Mouse (Mus musculus): ENCODE data around the gene Ipo4.

Gene Ipo4

DNA sequence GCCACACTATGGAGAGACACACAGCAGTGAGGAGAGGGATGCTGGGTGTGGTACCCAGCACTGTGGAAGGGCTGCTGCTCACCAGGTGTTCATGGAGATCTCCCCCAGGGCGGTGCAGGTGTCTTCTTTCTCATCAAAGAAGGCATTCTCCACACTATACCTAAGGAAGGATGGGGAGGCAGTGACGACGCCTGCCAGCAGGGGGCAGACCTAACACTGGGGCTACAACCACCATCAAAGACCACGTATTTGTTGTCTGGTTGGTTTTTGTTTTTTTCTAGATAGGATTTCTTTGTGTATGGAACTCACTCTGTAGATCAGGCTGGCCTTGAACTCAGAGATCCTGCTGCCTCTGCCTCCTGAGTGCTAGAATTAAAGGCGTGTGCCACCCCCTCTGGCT is 6.4 kb downstream of the Ipo4 start:
- DNase-seq (ENCODE audit: low spot score), result peak; percentile 32

- no peak for DNase-seq (ENCODE audit: low spot score)
Measured at GRCm38 (mm10) chr14:55628077-55628827, 7.5 kb downstream of the Ipo4 start.

- no peak for DNase-seq (ENCODE audit: low spot score)
Measured at GRCm38 (mm10) chr14:55618486-55619195, 17.1 kb downstream of the Ipo4 start.

DNA sequence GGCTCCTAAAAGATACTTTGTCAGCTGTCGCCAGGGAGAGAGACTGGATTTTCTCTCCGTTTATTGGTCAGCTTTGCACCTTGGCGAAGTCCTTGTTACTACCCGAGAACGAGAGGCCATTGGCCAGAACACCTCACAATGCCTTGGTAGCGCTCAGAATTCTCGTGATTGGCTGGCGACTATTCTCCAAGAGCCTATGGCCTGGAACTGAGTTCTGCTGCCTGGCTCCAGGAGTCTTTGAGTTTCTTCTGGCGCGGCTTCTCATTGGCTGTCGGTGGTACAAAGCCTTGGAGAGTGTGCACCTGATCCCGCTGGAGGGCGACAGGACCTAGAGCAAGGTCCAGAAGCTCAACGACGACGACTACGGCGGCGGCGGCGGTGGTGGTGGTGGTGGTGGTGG is 17.9 kb downstream of the Ipo4 start, which contains the start of gene Rec8:
TSS of gene Rec8 (plus strand) at position 216 of the 400 bp plus-strand sequence.
- peak; percentile 32 for DNase-seq (ENCODE audit: low spot score)

DNA sequence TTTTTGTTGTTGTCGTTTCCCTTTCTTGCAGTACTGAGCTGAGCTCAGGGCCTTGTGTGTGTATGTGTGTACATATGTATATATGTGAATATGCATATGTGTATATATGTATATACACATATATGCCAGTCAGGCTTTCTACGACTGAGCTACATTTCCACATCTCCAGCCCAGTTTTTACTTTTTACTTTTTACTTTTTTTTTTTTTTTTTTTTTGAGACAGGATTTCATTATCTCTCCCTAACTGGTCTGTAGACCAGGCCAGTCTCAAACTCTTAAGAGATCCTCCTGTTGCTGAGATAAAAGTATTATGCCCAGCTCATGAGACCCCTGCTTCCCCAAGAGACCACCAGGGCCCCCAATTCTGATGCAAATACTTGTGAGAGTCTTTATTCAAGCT is 18.9 kb downstream of the Ipo4 start:
- DNase-seq (ENCODE audit: low spot score), result no peak

DNA sequence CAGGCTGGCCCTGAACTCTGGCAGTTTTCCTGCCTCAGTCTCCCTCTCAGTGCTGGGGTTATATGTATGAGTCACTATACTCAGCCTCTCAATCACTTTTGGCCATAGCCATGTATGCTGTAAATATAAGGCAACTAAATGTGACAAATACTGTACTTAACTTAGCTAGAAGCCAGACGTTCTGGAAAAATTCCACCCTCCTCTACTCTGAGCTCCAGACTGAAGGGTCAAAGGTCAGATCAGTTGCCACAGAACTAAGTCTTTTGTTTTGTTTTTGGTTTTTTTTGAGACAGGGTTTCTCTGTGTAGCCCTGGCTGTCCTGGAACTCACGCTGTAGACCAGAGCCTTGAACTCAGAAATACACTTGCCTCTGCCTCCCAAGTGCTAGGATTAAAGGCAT is 19.9 kb downstream of the Ipo4 start:
- no peak for DNase-seq (ENCODE audit: low spot score)

- DNase-seq (ENCODE audit: low spot score), result no peak
Measured at GRCm38 (mm10) chr14:55614565-55615178, 21.1 kb downstream of the Ipo4 start.

- no peak for DNase-seq (ENCODE audit: low spot score)
Measured at GRCm38 (mm10) chr14:55613346-55613745, 22.4 kb downstream of the Ipo4 start.

- no peak for DNase-seq (ENCODE audit: low spot score)
Measured at GRCm38 (mm10) chr14:55608339-55608738, 27.4 kb downstream of the Ipo4 start.

DNA sequence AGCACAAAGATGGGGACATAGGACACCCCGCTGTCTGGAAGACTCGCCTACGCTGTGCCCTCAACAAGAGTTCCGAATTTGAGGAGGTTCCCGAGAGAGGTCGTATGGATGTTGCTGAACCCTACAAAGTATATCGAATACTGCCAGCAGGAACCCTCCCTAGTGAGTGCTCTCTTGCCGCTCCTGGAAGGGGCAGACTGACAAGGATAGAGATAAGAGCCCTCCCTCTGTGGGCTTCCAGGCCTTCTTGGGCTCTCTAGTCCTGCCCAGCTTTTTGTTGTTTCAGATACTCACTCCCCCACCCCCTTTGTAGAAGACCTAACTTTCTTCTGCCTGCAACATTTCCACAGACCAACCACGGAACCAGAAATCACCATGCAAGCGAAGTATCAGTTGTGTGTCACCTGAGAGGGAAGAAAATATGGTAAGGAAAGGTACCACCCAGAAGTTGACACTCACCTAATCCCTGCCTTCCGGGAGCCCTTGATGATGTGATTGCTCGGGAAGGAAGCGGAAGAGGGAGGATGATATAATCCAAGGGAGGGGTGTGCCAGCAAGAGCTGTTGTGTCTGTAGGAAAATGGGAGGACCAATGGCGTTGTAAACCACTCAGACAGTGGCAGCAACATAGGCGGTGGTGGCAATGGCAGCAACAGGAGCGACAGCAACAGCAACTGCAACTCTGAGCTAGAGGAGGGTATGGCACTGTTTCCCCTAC is 29.9 kb downstream of the Ipo4 start:
- no peak for DNase-seq (ENCODE audit: low spot score)

- no peak for DNase-seq (ENCODE audit: low spot score)
Measured at GRCm38 (mm10) chr14:55604823-55605222, 30.9 kb downstream of the Ipo4 start.

DNA sequence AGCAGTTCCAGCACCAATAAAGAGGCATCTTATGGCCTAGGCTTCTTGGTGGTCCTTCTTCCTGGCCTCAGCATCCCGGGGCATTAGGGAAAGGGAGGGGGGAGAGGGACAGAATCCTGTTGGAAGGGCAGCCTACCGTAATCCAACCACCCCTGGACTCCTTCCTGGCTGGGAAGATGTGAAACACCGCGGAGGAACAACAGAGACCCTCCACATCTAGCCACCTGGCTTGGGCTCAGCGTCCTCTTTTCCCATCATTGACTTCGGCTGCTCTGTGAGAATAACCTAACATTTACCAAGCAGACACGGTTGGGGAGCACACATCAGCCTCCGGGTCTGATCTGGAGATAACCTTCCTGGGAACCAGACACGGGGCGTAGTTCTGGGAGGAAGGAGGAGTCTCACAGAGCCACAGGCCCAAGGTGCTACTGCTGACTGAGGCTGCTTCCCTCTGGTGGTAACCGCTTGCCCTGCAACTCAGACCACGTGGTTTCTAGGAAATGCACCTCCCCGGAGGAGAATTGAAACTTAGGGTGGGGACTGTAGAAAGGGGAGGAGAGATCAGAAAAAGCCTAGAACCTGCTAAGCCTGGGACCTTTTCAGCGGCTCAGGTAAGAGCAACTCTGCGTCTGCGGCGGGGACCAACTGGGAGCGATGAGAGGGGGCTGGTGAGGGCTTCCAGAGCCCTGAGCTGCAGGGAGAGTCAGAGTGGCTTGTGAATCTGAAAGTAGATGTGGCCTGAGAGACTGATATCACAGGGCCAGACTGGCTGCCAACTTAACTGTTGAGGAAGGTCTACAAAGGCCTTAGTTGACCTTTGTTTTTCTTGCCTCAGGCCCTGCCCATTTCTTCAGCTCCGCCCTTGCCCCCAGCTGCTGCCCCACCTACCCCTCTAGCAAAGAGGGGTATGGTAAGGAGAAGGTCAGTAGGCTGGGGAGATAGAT is 31.9 kb downstream of the Ipo4 start:
- peak; percentile 87 for DNase-seq (ENCODE audit: low spot score)

DNA sequence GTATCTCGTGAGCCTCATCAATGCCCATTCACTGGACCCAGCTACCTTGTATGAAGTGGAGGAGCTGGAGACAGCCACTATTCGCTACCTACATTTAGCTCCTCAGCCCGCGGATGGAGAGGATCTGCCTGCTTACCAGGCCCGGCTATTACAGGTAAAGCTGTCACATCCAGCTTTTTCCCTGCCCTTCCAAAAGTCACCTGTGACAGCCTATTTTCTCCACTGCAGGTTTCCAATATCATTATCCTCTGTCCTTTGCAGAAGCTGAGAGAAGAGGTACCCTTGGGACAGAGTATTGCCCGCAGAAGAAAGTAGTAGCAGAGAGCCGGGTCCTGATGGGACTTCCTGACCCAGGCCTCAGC is 32.5 kb downstream of the Ipo4 start, which contains the start of gene Irf9:
TSS of gene Irf9 (plus strand) at position 301 of the 362 bp plus-strand sequence.
- no peak for DNase-seq (ENCODE audit: low spot score)

DNA sequence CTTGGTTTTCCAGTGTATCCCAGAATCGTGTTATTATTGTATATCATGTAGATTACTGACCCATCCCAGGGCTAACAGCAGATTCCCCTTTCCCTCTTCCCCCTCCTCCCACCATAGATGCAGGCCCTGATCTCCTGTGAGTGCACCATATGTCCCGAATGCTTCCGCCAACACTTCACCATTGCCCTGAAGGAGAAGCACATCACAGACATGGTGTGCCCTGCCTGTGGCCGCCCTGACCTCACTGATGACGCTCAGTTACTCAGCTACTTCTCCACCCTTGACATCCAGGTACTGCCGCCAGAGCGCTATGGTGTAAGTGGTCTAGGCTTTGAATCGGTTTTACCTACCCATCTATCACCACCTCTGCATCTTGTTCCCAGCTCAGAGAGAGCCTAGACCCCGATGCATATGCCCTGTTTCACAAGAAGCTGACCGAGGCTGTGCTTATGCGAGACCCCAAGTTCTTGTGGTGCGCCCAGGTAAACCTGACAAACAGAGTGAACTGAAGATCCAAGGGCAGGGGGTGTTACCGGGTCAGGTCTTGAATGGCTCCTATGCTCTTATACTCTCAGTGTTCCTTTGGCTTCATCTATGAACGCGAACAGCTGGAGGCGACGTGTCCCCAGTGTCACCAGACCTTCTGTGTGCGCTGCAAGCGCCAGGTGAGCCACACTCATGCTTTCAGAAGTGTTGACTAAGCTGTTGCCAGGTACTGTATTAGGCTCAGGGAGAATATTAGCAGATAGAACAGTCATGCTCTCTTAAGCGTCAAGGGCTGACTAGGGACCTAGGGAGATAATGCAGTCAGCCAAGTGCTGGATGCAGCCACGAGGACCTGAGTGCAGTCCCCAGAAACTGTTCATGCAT is 37.0 kb downstream of the Ipo4 start:
- DNase-seq (ENCODE audit: low spot score), result no peak

- no peak for DNase-seq (ENCODE audit: low spot score)
Measured at GRCm38 (mm10) chr14:55596036-55596690, 39.6 kb downstream of the Ipo4 start.

DNA sequence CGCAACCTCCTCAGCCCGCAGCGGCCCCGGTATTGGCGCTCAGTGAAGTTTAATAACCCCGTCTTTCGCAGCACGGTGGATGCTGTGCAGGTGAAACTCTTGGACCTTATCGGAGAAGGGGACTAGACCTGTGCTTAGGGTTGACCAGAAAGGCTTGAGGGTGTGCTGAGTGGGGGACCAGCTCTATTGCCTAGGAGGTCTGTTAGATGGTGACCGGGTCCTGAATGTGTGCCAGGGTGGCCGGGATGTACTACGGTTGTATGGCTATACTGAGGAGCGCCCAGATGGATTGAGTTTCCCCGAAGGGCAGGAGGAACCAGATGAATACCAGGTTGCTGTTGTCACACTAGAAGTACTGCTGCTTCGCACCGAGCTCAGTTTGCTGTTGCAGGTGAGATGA is 43.5 kb downstream of the Ipo4 start:
- no peak for DNase-seq (ENCODE audit: low spot score)

DNA sequence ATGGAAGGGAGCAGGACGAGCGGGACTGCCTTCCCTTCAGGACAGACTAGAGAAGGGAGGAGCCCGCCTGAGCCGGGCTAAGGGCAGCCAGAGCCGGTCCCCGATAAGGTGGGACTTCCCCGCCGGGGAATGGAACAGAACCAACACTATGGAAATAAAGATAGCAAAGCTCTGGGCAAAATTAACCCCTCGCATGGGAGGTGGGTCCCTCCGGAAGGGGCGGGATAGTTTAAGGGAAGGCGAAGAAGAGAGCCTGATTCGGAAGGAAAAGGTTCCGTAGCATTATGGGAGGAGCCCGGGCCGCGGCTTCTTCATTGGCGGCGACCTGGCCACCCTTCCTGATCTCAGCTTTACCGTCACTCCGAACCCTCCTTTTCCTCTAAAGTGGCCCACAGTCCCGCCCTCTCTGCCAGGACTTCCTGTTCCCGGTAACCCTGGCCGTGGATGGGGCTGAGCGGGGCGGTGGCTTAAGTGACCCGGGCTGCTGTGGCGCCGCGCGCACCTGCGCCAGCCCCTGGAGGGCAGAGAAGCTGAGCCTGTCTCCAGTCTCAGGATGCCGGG is 44.3 kb downstream of the Ipo4 start, which contains the start of gene Rnf31:
TSS of gene Rnf31 (plus strand) at position 378 of the 561 bp plus-strand sequence.
- peak; percentile 91 for DNase-seq (ENCODE audit: low spot score)

DNA sequence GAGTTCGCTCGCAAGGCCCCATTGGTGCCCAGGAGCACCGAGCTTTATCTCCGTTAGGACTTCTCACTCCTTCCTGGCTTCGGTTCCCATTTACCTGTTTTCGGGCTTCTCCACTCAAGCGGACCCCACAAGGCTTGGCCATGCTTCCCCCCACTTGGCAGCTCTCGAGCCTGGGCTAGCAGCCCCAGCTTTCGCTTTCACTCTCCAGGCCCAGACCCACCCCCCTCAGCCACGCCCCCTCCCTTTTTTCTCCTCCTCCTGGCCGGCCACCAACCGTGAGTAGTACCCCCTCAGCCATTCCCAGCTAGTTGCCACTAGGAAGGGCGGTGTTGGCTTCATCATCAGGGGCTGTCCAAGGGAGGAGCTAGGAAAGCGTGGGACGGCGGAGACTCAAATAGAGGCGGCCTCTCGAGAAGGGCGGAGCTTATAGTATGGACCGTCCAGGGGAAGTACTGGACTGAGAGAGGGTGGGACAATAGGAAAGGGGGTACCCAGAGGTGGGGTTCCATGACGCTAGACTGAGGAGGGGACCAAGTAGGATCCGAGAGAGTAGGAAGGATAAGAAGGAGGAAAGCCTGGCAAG is 44.9 kb downstream of the Ipo4 start, which contains the start of gene Psme2:
TSS of gene Psme2 (minus strand) at position 366 of the 583 bp plus-strand sequence.
- DNase-seq (ENCODE audit: low spot score), result peak; percentile 89

Data from ovary, postnatal 36 days (tissue).